Mouse (Mus musculus) v-Abl transformed pro-B cells (cell line): Measurements from ENCODE around the gene Paqr8.

Source experiments
- in situ Hi-C, 2 experiments: fragments of 400-800 bp; cut with MboI; formaldehyde crosslinking; loops; one replicate each; pipeline ENCODE4 v1.15.1; 2025; ENCODE audit not compliant: unreplicated experiment in 2 of 2

Gene Paqr8

GRCm38 (mm10) chr1:20890404-20890921, at the start of gene Paqr8:
Gene Paqr8, plus strand, starts transcription at chr1:20890606.
- in situ Hi-C loops: no loop called here

DNA sequence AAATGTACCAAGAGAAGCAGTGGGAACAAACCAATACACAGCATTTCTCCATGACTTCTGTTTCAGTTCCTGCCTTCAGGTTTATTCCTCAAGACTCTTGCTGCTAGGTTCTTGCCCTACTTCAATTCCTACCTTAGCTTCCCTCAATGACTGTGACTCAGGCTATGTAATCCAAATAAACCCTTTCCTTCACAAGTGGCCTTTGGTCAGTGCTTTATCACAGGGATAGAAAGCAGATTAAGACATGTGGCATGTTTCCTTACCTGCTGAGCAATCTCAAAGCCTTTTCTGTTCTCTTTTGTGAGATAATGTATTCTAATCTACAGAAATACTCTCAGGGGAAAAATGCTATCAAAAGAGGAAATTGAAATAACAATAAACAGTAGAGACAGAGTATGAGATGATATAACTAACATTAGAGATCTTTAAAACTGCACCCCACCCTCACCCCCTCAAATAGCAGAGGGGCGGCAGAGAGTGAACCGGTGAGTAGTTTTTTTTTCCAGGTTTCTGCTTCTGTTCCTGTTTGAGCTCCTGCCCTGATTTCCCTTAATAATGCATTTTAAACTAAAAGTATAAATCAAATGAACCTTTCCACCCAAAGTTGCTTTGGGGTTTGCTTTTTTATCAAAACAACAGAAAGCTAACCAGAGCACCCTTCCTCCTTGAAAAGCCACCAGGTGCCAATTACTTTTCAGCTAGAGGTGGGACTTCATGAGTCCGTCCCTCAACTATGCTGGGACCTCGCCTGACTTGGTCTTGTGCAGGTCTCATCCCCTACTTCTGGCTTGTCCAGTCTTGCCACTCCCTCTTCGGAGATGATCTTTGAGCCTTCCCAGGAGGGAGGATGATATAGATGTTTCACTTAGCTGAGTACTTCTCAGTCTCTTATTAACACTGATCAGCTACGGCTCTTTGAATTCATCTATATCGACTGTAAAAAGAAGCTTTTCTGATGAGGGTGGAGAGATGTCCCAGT, 33.2 kb upstream of the Paqr8 start:
- in situ Hi-C loops: no loop called here

- in situ Hi-C loops: no loop called here
Observed at GRCm38 (mm10) chr1:20860775-20861174, 29.6 kb upstream of the Paqr8 start.

DNA sequence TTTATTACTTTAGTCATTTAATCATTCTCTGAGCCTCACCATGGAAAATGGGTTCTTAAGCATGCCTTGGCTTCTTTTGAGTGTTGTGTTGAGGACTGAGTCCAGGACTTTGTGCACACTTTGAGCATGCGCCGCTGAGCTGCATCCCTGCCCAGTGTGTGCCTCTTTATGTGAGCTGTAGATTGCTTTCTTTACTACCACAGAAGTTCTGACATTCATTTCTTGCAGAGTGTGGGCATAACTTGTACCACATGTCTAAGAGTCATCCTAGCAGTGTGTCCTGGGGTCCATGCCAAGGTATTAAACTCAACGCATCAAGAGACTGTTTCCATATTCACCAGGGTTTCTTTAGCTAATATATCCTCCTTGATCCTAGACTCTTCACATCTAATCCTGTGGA, 28.5 kb upstream of the Paqr8 start:
- in situ Hi-C loops: no loop called here

DNA sequence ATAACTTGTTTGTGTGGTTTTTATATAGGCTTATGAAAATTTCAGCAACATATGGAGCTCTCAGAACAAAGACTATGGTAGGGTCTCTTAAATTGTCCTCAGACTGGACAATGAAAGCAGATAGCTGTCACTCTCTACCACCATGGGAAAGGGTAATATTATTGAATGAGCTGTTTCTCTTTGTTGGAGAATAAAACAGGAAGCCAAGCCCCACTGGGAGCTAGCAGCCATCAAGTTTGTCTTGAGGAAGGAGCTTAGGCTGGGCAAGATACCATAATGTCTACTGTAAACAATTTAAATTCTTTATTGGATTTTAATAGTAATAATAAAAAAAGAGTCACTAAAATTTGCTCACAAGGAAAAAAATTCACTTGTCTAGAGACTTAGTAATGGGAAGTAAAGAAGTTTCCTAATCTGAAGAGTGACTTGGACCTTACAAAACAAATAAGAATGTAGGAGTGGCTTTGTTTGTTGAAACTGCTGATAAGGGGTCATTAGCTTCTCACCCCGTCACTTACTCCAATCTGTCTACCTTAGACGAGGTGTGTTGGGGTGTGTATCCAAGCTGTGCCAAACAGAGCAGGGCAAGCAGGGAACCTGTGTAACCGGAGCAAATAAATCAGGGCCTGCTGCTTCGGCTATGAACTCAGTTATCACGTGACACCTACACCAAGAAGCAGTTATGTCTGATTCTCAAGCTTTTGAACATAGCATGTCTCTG, 26.8 kb upstream of the Paqr8 start:
- in situ Hi-C loops: no loop called here

GRCm38 (mm10) chr1:20867241-20867902, 23.0 kb upstream of the Paqr8 start:
- in situ Hi-C loops: no loop called here

GRCm38 (mm10) chr1:20868036-20868435, 22.4 kb upstream of the Paqr8 start:
- in situ Hi-C loops: no loop called here

GRCm38 (mm10) chr1:20870887-20871286, 19.5 kb upstream of the Paqr8 start:
- in situ Hi-C loops: no loop called here

DNA sequence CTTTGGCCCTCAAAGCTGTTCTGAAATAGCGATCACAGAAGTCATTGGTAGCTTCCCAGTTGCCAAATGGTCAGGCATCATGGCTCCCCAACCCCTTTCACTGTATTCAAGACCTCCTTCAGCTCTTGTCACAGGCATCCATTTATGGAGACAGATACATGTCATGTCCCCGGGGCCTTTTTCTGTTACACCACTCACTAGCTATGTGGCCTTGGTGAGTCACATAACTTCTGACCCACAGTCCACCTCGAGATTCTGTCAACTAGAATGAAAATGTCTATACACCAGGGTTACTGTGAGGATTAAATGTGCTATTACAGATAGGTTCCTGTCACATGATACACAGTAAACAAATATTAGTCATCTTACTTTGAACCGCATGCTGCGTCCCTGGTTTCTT, 17.9 kb upstream of the Paqr8 start:
- in situ Hi-C loops: no loop called here

GRCm38 (mm10) chr1:20874061-20874460, 16.3 kb upstream of the Paqr8 start:
- in situ Hi-C loops: no loop called here

DNA sequence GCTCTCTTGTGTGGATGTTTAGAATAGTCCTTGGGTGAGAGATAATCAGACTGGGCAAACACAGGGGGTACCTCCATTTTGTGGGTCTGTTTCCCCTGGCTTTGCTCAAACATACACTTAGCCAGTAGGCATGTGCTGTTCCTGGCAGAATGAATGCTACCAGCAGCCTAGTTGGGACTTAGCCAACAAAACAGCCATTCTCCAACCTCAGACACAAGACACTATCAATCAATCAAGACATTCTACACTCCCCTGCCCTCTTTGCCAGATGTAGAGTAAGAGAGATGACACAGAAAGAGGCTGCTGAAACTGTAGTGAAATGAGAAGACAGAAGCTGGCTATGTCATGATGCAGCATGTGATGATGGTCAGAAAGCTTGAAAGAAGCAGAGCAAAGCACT, 13.1 kb upstream of the Paqr8 start:
- in situ Hi-C loops: no loop called here

GRCm38 (mm10) chr1:20879361-20879760, 11.0 kb upstream of the Paqr8 start:
- in situ Hi-C loops: no loop called here

- in situ Hi-C loops: no loop called here
Observed at GRCm38 (mm10) chr1:20883079-20883478, 7.3 kb upstream of the Paqr8 start.

DNA sequence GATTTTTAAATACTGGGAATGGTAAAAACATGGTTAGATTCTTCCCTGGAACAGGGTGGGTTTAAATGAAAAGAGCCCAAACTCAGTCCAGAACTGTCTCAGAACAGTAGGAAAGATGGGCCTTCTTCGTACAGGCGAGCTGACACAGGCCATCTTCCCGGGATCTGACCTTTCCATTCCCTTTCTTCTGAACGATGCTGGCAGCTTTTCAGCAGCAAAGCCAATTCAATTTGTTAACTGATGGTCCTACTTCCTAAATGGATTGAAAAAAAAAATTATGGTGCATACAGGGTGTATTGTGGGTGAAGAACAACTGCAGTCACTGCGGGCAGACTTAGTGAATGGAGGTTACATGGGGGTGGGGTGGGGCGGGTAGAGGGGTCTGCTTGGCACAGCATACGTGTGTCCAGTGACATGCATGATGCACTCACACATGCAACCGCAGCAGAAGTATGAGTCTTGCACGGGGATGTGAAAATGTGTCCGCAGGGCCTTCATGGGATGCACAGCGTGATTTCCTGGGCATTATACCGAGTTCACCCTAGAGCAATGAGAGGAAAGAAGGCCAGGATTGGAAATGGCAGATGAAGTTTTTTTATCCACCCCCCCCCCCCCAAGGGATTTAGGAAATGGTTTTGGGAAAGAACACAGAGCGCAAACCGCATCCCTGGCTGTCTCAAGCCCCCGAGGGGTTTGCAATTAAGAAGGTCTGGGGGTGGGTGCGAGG, 566 bp upstream of the Paqr8 start:
- in situ Hi-C loops: no loop called here

GRCm38 (mm10) chr1:20890941-20891399, 564 bp downstream of the Paqr8 start:
- in situ Hi-C loops: no loop called here

DNA sequence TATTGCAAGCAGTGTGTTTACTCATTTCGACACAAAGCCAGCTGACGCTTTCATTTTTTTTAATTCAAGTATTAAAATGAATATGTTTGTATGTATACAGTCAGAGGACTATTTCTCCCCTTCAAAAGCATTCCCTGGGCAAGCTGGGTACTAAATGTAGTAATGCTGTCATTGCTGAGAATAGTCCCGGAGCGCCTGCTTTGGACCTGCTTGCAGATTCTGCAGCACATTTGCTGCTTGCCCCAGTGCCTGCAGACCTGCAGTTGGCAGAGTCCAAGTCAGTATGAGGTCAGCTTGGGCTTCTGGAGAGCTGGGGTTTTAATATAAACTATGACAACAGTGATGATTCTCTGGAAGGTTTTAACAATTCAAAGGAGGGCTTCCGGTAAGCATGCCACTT, 2.7 kb downstream of the Paqr8 start:
- in situ Hi-C loops: no loop called here

DNA sequence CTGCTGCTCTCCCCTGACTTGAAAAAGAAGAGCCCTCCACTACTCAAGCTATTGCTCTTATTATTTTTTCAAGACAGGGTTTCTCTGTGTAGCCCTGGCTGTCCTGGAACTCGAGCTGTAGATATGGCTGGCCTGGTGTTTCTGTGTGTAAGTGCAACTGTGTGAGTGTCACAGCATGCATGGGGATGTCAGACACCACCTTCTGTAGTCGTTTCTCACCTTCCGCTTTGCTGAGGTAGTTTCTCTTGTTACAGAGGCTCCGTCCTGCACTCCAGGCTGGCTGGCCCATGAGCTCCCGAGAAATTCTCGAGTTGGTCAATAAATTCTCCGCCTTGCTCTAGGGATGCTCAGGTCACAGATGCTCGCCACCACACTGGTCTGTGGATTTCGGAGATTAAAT, 8.0 kb downstream of the Paqr8 start:
- in situ Hi-C loops: no loop called here

- in situ Hi-C loops: no loop called here
Observed at GRCm38 (mm10) chr1:20900336-20900735, 9.9 kb downstream of the Paqr8 start.

DNA sequence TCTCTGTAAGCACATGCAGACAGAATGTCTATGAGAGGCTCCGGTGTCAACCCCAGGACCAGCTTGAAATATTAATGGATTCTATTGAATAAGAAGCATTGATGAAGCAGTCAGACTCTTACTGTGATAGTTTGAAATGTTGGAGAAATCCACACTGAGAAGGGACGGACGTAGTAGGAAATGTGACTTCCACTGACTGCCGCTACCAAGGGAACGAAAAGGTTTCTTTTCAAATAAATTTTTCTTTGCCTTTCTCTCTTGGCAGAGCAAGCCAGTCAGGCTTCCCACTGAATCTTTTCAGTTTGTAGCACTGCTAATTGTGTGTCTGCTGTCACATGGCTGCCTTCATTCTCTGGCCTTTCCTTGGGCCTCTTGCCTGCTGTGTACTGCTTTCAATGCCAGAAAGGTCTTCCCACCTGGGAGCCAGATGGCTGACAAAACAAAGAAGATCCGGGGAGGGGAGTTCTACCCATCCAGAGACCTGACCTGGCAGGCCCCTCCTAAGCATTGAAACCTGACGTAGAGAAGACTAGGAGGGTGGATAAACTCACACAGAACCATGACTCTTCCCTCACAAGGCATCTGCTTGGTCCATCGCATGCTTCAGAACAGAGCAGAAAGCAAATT, 15.2 kb downstream of the Paqr8 start:
- in situ Hi-C loops: no loop called here

DNA sequence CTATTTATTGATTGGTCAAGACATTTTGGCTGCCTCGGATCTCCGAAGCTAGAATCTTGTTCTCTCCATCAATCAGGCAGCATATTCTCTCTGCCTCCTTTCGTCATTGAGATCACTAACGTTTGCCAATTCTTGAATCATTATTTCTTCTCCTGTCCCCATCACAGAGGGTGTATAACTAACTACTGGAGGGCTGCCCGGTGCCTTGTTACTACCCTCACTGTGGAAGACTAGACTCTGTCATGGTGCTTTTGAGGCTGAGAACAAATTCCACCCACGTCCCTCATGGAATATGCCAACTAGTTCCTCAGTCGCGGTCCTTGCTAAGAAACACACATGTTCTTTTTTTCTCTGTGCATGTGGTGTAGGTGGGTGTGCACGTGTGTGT, 15.7 kb downstream of the Paqr8 start:
- in situ Hi-C loops: no loop called here
